Mouse (Mus musculus): ENCODE measurements around the gene Fgfr2.

DNA sequence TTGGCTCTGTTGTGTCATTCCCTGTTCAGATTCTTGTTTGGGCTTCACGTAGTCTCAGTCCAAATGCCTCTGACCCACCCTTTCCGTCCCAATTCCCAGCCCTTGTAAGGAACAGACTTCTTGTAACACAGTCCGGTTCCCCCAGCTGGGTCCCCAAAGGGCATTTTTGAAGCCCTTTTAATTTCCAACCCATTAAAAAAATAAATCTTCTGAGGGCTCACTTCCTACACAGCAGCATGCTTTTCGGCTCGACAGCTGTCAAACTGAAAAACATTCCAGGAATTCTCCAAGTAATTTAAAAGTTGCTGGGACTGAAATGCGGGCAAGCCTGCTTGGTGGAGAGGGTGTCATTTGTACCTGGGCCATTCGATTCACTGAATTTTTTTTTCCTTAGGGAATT lies 1474.9 kb downstream of the Fgfr2 start:
- no peak for TF ChIP-seq POLR2A (IDR thresholded peaks at IDR 0.05; ENCODE audit: borderline replicate concordance, extremely low read depth, insufficient read depth, insufficient read length, poor library complexity, severe bottlenecking)
- TF ChIP-seq CTCF (IDR thresholded peaks at IDR 0.05; ENCODE audit: borderline replicate concordance, extremely low read depth, insufficient read depth, insufficient read length): no peak

Data from brain, embryonic 14.5 days (tissue).